Mouse (Mus musculus): ENCODE data around the gene Ribc2. TPM values are rescaled to one million over a fixed set of nuclear protein-coding genes. Genes with fewer than 3 reads are reported as not detected.

Gene Ribc2
- polyA plus RNA-seq, 1 experiment from 2014 or later, result 0.29 TPM

Other genes starting within 250 kb of the Ribc2 start
- 0.52 and 0.56 TPM in 2 replicates for gene Gm29666, start 212.0 kb upstream of the Ribc2 start, polyA plus RNA-seq (2015; fragmentation: Nextera tagmentation; extraction: Ambion mirVana)
- gene Nup50, start 208.7 kb upstream of the Ribc2 start, polyA plus RNA-seq (2015; fragmentation: Nextera tagmentation; extraction: Ambion mirVana), result 18.7 and 20.6 TPM in 2 replicates
- 4.3 and 4.4 TPM in 2 replicates for gene 5031439G07Rik, start 143.5 kb upstream of the Ribc2 start, polyA plus RNA-seq (2015; fragmentation: Nextera tagmentation; extraction: Ambion mirVana)
- gene Upk3a, start 114.9 kb upstream of the Ribc2 start, polyA plus RNA-seq (2015; fragmentation: Nextera tagmentation; extraction: Ambion mirVana), result 0.47 and 2.7 TPM in 2 replicates
- gene Fam118a, start 103.1 kb upstream of the Ribc2 start, polyA plus RNA-seq (2015; fragmentation: Nextera tagmentation; extraction: Ambion mirVana), result 17.0 and 18.2 TPM in 2 replicates
- gene Smc1b, start 114 bp upstream of the Ribc2 start, polyA plus RNA-seq (2015; fragmentation: Nextera tagmentation; extraction: Ambion mirVana), result 0.07 and 0.08 TPM in 2 replicates
- gene Fbln1, start 73.9 kb downstream of the Ribc2 start, polyA plus RNA-seq (2015; fragmentation: Nextera tagmentation; extraction: Ambion mirVana), result 109 and 124 TPM in 2 replicates
- gene Atxn10, start 204.2 kb downstream of the Ribc2 start, polyA plus RNA-seq (2015; fragmentation: Nextera tagmentation; extraction: Ambion mirVana), result 209 and 214 TPM in 2 replicates